Mouse (Mus musculus) liver, adult 2 months (tissue): ENCODE measurements around the gene Sdha.

Experiments used
- CTCF ChIP-seq: fragments of 200-500 bp; IDR thresholded peaks from 2 replicates; pipeline ENCODE4 v1.5.1; 2011; ENCODE audit warnings: low read depth, low read length, control low read depth
- POLR2A ChIP-seq: fragments of 200-500 bp; IDR thresholded peaks from 2 replicates; pipeline ENCODE4 v1.6.1; 2011; ENCODE audit warnings: low read length, control low read depth; ENCODE audit not compliant: insufficient read depth; ENCODE audit errors: extremely low read depth

DNA sequence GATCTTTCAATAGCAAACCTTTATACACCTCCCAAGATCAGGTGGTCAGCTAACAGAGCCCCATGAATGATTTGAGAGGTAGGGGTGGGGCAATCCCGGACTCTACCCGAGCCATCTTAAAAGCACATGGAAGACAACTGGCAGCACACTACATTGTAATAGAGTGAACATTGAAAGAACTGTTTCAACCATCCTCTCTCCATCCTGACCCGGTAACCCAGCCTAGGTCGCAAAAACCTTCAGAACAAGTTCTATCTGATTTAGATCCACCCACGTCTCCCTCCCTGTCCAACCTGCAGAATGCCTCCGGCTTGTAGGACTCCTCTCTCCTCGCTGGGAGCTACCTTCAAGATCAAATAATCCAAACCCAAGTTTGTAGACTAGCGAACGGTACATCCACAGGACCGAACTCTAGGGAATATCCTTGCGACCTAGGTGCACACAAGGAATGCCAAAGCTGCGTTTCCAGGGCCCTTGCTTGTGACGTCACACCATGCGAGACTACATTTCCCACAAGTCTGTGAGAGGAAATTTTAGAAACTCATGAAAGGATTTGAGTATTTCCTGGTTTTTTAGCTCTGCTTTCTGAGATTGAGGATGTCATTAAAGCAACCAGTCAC is 40.4 kb upstream of the Sdha start, which contains the start of gene Zfp72:
- no peak for TF ChIP-seq POLR2A
- TF ChIP-seq CTCF: no peak
